Mouse (Mus musculus): ENCODE measurements around the gene Gm28038.

- no peak for TF ChIP-seq GATA1 (IDR thresholded peaks at IDR 0.05; ENCODE audit: borderline replicate concordance, low read length)
- TF ChIP-seq FLI1 (IDR thresholded peaks at IDR 0.05; ENCODE audit: low read length): no peak
Measured at GRCm38 (mm10) chr2:30299966-30300365, 19.1 kb downstream of the Gm28038 start.

Measured in megakaryocyte, embryonic 14.5 days (primary cell).